Mouse (Mus musculus): ENCODE measurements around the gene Htatip2.

DNA sequence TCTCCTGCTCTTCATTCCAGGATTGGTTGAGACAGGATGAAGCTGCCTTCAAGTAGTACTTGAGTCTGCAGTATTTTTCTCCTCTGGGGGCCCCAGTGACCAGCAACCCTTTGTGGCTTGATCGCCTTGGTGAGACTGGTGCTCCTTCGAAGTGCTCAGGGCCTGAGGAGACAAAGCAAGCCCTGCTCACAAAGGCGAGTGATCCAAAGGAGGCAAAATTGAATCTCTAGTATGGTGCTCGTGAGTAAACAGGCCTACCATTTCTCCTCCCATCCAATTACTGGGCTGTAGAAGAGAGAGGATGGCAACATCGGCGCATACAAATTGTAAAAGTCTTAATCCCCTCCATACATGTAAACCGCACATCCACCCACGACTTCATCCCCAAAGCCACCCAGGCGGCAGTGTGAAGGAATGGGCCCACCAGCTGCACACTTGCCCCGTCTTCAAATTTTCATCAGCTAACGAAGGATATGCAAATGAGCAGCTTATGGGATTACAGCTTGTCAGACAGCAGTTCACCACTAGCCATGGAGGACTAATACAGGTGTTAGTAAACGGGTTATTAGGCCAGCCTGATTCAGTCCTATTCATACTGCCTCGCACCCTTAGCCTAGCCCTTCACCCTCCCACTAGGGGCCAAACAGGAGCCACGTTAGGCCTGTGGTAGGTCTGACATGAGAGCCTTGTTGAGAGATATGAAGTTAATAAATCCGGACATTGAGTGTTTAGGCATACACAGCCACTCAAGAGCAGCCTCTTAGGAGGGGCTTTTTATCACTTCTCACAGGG lies 40.8 kb upstream of the Htatip2 start:
- TF ChIP-seq CHD2 (IDR thresholded peaks at IDR 0.05; ENCODE audit: low read depth, low read length) (no peak), HCFC1 (IDR thresholded peaks at IDR 0.05; ENCODE audit: borderline replicate concordance, insufficient read depth, low read length) (no peak)

Measured in ES-E14 (cell line).